Mouse (Mus musculus) frontal cortex, postnatal 36 days (tissue): ENCODE measurements around the gene Cacng5.

Experiments
- DNase-seq, 2 experiments: peaks; one replicate each; pipeline ENCODE4 v3.0.0; 2022; ENCODE audit warnings: low spot score in 2 of 2

Cacng5 gene

DNA sequence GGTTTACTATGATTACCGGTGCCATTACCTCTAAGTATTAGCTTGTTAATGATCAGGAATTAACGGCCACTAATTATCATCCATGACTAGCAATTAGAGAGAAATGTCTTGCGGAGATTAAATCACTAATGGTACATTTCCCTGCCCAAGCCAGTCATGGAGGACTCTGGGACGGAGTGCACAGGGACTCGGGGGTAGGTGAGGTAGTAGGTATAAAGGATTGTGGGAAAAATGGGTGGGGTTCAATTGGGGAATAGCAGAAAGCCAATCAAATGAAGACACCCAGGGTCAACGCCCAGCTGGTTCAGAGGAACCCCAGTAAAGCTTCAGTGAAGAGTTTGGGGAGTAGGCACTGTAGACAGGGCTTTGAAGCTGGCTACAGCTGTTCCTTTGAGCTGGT lies 27.5 kb downstream of the Cacng5 start:
- no peak for DNase-seq

DNA sequence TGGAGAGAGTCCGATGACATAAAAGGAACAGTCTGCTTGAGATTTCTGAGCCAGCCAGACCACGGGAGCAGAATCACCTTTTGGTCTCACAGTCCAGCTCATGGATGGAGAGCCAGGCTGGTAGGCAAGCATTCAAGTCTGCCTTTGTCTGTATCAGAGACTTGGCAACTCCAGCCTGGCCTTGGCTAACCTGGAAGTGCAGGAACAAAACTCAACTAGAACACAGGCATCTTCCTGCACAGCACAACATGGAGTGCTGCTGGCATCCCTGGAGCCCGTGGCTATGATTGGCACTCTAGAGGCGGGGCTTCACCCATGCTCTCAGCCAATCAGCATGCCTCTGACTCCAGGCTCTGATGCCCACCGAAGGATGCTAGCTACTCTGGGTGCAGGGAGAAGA lies 38.0 kb downstream of the Cacng5 start:
- DNase-seq, result no peak

DNA sequence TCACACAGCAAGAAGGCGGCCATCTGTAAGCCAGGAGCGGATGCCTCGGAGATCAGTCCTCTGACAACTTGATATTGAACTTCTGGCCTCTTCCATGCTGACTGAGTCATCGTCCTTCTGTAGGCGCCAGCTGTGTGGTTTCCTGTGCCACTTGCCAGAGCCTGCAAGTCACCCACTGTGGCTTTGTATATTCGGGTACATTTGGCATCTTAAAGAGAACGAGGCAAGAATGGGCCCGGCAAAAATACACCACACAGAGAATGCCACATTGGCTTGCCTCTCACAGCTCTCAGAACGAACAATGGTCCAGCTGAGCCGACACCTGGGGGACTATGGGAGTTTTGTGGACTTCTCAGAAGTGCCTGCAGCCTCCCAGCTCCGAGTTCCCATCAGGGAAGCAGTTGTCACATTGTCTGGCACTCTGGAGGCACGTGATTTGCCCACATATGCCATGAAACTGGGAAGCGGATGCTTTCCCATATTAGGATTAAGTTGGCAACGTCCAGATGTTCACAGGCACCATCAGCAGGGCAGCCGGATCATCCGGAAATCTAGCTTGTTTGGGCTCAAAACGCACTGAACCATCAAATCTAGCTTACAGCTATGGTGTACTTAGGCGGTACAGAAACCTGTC lies 38.9 kb downstream of the Cacng5 start:
- peak; percentile 44 to 47 for DNase-seq

DNA sequence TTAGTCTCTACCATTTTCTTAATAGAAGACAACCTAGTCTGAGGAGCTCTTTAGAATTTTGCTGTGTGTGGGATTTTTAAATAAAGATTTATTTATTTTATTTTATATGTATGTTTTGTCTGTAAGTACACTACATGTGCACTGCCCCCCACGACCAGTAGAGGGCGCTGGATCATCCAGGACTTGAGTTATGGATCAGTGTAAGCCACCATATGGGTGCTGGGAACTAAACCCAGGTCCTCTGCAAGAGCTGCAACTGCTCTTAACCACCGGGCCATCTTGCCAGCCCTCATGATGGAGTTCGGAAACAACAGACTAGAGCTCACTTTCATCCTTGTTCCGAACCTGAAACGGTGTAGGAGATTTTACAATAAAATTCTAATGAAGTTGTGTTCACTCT lies 42.1 kb downstream of the Cacng5 start:
- DNase-seq, result no peak

DNA sequence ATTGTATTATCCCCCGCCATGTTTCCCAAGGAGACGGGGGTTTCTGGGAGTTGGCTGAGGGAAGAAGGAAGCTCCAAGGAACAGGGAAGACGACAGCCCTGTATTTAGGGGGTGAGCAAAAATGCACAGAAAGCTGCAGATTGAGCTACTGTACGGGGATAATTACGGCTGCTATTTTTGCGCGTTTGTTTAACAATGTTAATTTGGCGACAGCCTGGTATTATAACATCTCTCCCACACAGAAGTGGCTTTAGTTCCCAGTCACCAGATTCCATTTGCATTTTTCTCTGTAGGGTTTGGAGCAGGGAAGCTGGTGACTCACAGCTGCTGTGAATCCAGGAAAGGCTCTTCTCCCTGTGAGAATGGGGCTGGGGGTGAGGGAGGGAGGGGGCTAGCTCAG lies 47.3 kb downstream of the Cacng5 start:
- DNase-seq, result peak; percentile 56 to 81

DNA sequence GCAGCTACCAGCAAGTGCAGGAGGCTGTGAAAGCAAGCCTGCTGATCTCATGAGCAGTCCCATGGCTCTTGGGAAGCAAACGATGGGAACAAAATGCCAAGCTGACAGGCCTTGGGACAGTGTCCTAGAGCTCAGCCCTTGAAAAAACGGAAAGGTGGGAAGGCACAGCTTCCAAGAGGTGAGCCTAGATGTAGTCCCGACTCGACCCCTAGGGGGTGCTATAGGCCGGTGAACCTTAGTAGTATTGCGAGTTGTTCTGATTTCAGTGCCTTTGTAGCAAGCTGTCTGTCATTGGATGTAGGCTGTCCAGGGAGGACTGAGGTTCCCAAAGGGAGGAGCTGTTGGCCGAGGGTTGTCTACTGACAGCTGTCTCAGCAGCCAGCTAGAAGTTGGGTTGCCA lies 49.7 kb downstream of the Cacng5 start:
- DNase-seq, result peak; percentile 85 to 89

DNA sequence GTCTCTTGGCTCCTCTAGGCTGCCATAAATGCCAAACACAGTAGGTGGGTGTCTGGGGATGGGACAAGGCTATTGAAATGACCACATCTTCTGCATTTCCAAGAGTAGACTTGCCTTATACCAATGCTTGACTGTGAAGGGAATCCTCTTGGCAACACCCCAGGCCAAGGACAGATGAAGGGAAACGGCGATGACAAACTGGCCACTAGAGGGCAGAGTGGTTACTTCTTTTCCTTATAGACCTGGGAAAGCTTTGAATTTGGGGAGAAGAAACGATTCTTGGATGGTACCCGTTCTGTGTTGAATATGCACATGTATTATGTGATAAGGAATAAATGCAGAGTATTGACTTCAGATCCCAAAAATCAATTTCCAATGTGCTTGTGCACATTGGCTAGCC lies 50.8 kb downstream of the Cacng5 start:
- peak; percentile 71 to 86 for DNase-seq

DNA sequence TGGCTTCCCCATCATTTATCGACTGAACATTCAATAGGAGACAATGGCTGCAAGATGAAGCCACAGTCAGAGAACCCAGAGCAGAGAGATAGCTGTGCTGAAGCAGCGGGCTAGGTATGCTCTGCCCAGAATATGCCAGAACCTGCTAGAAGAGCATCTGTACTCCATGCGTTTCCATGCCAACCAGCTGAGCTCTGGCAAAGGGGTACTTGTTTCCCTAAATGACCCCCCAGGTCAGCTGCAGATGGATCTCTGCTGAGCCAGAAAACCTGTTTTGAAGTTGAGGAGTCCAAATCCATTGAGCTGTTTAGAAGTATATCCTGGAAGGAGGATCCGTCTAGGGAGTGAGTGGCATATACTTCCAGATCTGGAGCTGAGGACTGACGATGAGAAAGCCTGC lies 53.1 kb downstream of the Cacng5 start:
- no peak for DNase-seq

DNA sequence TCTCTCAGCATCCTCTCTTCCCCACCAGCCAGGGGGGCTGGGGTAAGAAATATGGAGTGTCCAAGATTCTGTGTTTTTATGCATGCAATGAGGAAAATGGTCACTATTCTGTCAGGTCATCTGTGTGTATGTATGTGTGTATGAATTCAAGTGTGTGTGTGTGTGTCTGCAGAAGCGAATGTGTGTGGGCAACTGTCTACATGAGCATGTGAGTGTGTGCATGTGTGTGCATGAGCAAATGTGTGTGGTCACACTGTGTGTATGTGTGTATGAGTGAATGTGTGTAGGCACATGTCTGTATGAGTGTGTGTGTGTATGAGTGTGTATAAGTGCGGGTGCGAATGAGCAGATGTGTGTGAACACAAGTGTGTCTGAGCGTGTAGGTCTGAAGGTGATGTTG lies 55.0 kb downstream of the Cacng5 start:
- no peak for DNase-seq

DNA sequence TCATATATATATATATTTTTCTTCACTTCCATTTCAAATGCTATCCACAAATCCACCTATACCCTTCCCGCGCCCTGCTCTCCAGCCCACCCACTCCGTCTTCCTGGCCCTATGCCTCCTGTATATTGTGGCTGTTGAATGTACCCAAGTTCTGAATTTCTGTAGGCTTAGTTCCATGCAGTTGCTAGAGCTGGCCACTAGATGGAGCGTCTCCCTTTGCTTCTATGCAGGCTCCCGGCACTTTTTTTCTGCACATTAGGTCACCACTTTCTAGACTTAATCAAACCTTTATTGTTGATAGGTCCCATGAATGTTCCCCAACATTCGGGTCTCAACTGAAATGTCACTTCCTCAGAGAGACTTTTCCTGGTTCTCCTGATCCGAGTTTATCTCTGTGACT lies 55.6 kb downstream of the Cacng5 start:
- DNase-seq, result peak; percentile 38 to 70

DNA sequence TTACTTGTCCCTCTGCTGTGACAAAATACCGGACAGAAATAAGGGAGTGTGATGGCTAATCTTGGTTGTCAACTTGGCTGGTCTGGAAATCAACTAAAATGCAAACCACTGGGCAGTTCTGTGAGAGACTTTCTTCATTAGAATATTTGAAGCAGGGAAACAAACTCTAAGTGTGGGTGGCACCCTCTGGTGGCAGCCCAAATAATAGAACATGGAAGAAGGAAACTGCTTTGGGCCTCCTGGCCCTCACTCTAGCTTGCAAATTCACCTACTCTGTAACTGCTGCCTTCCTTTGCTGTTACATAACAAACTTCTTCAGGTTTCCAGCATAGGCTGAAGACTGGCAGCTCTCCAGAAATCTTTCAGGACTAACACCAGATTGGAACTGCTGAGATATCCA lies 61.8 kb downstream of the Cacng5 start:
- peak; percentile 72 to 83 for DNase-seq

DNA sequence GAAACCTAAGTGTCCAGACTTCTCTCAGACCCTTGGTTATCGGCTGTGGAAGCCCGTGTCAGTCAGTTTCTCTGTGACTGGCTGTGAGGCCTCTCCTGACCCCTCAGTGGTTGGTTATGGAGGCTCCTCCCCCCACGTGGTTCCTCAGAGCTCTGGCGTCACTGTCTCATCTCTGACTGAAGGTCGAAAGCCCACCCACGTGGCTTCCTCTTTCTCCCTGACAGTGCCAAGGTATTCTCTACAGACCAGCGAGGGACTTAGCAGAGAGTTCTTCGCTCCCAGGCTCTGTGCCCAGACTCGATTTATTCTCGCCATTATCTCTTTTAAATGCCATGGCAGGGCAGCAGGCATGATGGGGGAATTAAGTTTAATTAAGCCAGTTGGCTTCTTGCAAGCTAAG lies 65.2 kb downstream of the Cacng5 start:
- no peak for DNase-seq

DNA sequence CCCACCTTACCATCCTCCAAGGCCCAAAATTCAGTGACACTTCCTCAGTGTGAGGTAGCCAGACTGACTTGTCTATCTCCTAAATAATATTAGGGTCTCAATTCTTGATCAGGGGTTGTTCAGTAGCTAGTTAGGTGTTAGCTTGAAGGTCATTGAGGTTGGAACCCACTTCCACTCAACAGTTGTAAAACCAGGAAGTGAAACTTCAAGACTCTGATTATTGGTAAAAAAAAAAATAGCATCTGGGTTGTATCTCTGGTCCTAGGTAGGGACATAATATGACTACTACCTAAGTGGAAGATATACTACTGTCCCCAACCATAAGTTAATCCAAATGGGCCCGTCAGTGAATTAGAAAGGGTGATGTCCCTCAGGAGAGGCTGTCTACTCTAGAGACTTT lies 70.7 kb downstream of the Cacng5 start:
- no peak for DNase-seq

DNA sequence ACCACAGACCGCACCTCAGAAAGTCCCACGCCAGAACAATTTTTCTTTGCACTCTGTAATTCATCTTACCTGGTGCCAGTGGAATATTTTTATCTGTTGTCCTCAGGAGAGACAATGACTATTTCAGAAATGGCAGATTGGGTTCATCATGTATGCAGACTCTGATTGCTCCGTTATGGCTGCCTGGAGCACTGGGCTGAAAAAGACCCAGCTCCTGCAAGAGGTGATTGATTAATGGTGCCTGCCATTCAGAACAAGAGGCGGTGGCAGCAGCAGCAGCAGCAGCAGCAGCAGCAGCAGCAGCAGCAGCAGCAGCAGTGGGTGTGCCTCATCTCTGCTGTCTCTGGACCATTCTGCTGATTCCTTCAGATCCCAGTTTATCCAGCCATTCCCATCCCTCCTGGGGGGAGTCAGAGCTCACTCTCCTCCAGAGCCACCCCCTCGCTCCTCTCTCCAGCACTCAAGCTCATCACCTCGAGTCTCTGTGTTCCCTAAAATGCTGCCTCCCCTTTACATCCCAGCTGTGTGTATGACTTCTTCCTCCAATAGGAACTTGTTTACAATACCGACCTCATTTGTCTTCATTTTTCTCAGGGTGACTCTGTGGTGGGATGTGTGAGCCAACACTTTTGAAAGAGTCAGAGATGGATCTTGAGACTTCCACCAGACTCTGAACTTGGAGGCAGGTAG lies 81.4 kb downstream of the Cacng5 start:
- DNase-seq, result no peak
